In genomic region chr3:95972873-95973634, GRCm38 (mm10) we compare ENCODE assay signal across 8 mouse cellular contexts. TPM values are rescaled to one million over a fixed set of nuclear protein-coding genes. Genes with fewer than 3 reads are reported as not detected.
DNase-seq lines count a peak whose midpoint lies in the region; ATAC-seq and TF ChIP-seq lines count a peak whose summit lies in the region.

No protein-coding gene starts in this region.

- 40% methylated on average over 34 of the region's 34 CpGs for WGBS in heart, adult 2 months
- WGBS in forebrain, embryonic 10.5 days, result 2% methylated on average over 34 of the region's 34 CpGs
- 4% methylated on average over 34 of the region's 34 CpGs for WGBS in limb, embryonic 13.5 days

- H3K9me3 ChIP-seq in forebrain, embryonic 10.5 days, result no peaks in the 10 kb centered on the region
- no peaks in the 10 kb centered on the region for H3K9me3 ChIP-seq in limb, embryonic 13.5 days

- peaks cover 3% of the 10 kb centered on the region for H3K4me1 ChIP-seq in heart, adult 2 months (ENCODE audit: control insufficient read depth, insufficient read depth, low read length)
- peaks cover 28% of the 10 kb centered on the region for H3K4me1 ChIP-seq in forebrain, embryonic 10.5 days
- peaks cover 14% of the 10 kb centered on the region; the same call in 1 of the 2 replicates for H3K4me1 ChIP-seq in limb, embryonic 13.5 days

- H3K27me3 ChIP-seq in heart, adult 2 months (ENCODE audit: control insufficient read depth, insufficient read depth, low read length), result no peaks in the 10 kb centered on the region
- H3K27me3 ChIP-seq in forebrain, embryonic 10.5 days (ENCODE audit: poor library complexity, severe bottlenecking), result peaks cover 35% of the 10 kb centered on the region
- H3K27me3 ChIP-seq in limb, embryonic 13.5 days, result 0 out of 2 replicates have a peak, but pooled peaks cover 6% of the 10 kb centered on the region

- ATAC-seq in limb, embryonic 13.5 days (ENCODE audit: low FRiP score, low read depth), result peak; percentile 85

- H3K4me3 ChIP-seq in heart, adult 2 months, result no peak overlapping the region
- peak overlapping the region; percentile 44 for H3K4me3 ChIP-seq in forebrain, embryonic 10.5 days
- H3K4me3 ChIP-seq in limb, embryonic 13.5 days, result peak overlapping the region; percentile 40

- intact Hi-C loops in heart, adult 2 months (cut with DNase I), result no loop called here

- peak overlapping the region; percentile 23; the same call in 1 of the 2 replicates for H3K27ac ChIP-seq in heart, adult 2 months
- peak overlapping the region; percentile 82 for H3K27ac ChIP-seq in forebrain, embryonic 10.5 days
- H3K27ac ChIP-seq in limb, embryonic 13.5 days, result peak overlapping the region; percentile 74; the same call in 1 of the 2 replicates

- no peak overlapping the region for H3K9ac ChIP-seq in heart, adult 2 months (ENCODE audit: low read depth, low read length)
- peak overlapping the region; percentile 60 for H3K9ac ChIP-seq in limb, embryonic 13.5 days

- DNase-seq in heart, adult 2 months, result peak; percentile 35 to 60
- DNase-seq in heart, adult 8-10 months (ENCODE audit: low spot score), result no peak
- peak; percentile 78 for DNase-seq in CD4-positive, CD25-positive, alpha-beta regulatory T cell, adult 2 months (ENCODE audit: low read depth, low spot score)
- peak; percentile 83 for DNase-seq in forebrain, embryonic 10.5 days (ENCODE audit: extremely low spot score, low spot score)
- DNase-seq in naive thymus-derived CD4-positive, alpha-beta T cell, adult 2 months (ENCODE audit: low read depth), result peak; percentile 79
- DNase-seq in yolk sac, embryonic 10.5 days (ENCODE audit: low spot score), result peak; percentile 22
- no peak for DNase-seq in MN1 (ENCODE audit: low spot score)

- no peak for TF ChIP-seq CTCF in heart, adult 2 months (IDR thresholded peaks at IDR 0.05)

- no peak for TF ChIP-seq EP300 in heart, adult 2 months (IDR thresholded peaks at IDR 0.05; ENCODE audit: insufficient read depth, low read depth, low read length)

- no peaks in the 10 kb centered on the region for H3K36me3 ChIP-seq in heart, adult 2 months (ENCODE audit: control insufficient read depth, insufficient read depth, low read length)
- no peaks in the 10 kb centered on the region for H3K36me3 ChIP-seq in forebrain, embryonic 10.5 days (replicated peaks)
- no peaks in the 10 kb centered on the region for H3K36me3 ChIP-seq in limb, embryonic 13.5 days

- peak overlapping the region; percentile 67 for H3K4me2 ChIP-seq in limb, embryonic 13.5 days (replicated peaks)

- TF ChIP-seq POLR2A in heart, adult 2 months (IDR thresholded peaks at IDR 0.05; ENCODE audit: insufficient read depth, low read depth, low read length), result no peak

- no peaks in the 10 kb centered on the region for H3K79me2 ChIP-seq in heart, adult 2 months (replicated peaks; ENCODE audit: control insufficient read depth, insufficient read depth, low read length)

RNA-seq across cellular contexts. Expression of gene Plekho1, which starts 22.7 kb away (rescaled TPM):
- total RNA-seq in heart, adult 2 months (2021), result 10 to 100 TPM; 65.4 to 67.5 TPM
- 82.8 and 110 TPM in 2 replicates for polyA plus RNA-seq in heart, adult 2 months (2012; rRNA removed)
- total RNA-seq in heart, adult 8-10 months (2022), result 10 to 100 TPM; 55.7 to 68.3 (median 61.1) TPM
- 66.0 and 69.1 TPM in 2 replicates for polyA plus RNA-seq in forebrain, embryonic 10.5 days (2016; fragmentation: Nextera tagmentation; extraction: Ambion mirVana)
- polyA plus RNA-seq in limb, embryonic 13.5 days (2015; fragmentation: Nextera tagmentation; extraction: Ambion mirVana), result 58.3 and 60.0 TPM in 2 replicates

RNA-seq across cellular contexts. Expression of gene Anp32e, which starts 44.0 kb away (rescaled TPM):
- total RNA-seq in heart, adult 2 months (2021), result 10 to 100 TPM; 83.0 to 90.9 TPM
- 15.5 and 29.9 TPM in 2 replicates for polyA plus RNA-seq in heart, adult 2 months (2012; rRNA removed)
- 10 to 100 TPM; 76.7 to 95.7 (median 82.9) TPM for total RNA-seq in heart, adult 8-10 months (2022)
- polyA plus RNA-seq in forebrain, embryonic 10.5 days (2016; fragmentation: Nextera tagmentation; extraction: Ambion mirVana), result 421 and 423 TPM in 2 replicates
- 231 and 249 TPM in 2 replicates for polyA plus RNA-seq in limb, embryonic 13.5 days (2015; fragmentation: Nextera tagmentation; extraction: Ambion mirVana)

Comparison
In these comparisons a context has a peak if more than half of its experiments do, and no peak if none do; other contexts are left out.
1. DNase-seq: peak in heart, adult 2 months (2 of 2), CD4-positive, CD25-positive, alpha-beta regulatory T cell, adult 2 months (single experiment), forebrain, embryonic 10.5 days (single experiment), naive thymus-derived CD4-positive, alpha-beta T cell, adult 2 months (single experiment) and yolk sac, embryonic 10.5 days (single experiment); none in heart, adult 8-10 months (single experiment) and MN1 (single experiment).
2. H3K27ac ChIP-seq: peak in every context shown above with its lines; median percentile 82 in forebrain, embryonic 10.5 days; 74 in limb, embryonic 13.5 days; 23 in heart, adult 2 months.